Mouse (Mus musculus): ENCODE data around the gene Tmem132a.

DNA sequence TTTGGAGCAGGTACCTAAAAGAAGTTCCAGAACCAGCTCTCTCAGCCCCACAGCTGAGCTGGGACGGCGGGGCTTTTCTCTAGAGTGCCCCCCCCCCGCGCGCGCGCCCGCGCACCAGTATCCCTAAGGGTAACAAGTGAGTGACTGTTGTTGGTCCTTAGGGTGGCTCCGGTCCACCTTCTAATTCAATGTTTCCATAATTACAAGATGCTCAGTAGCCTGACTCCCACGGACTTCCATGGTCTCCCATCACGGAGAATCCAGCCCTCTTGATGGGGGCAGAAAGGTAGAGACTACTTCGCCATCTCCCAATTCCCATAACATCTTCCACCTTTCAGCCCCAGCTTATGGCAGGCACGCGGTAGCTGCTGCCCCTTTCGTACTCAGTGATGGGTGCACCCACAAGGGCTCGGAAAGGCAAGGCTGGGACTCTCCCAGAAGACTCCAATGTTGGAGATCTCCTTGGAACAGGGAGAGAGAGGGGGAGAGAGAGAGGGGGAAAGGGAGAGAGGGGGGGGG, 1.1 kb downstream of the Tmem132a start:
- TF ChIP-seq POLR2A (IDR thresholded peaks at IDR 0.05; ENCODE audit: insufficient read depth, low read depth, low read length) (no peak), CTCF (IDR thresholded peaks at IDR 0.05) (no peak), EP300 (IDR thresholded peaks at IDR 0.05; ENCODE audit: insufficient read depth, low read depth, low read length) (no peak)
